Mouse (Mus musculus) inflammation-experienced regulatory T-cells, adult 6 months (primary cell): Measurements from ENCODE around the gene Vps11. TPM values are rescaled to one million over a fixed set of nuclear protein-coding genes. Genes with fewer than 3 reads are reported as not detected.
"Not testable (repeated sequence)": the region's sequence is repeated elsewhere in the genome, so short reads cannot be mapped to it uniquely, and the experiment has no call there.

Experiments
- ATAC-seq: one replicate; pipeline ENCODE4 v1.8.0; 2017
- polyA plus RNA-seq, 3 experiments: library from polyadenylated mRNA; unstranded; fragments of 100-300 nt; shearing (Covaris generic); gene quantifications; one replicate each; pipeline ENCODE4 v1.2.1; 2017

Vps11 gene
- polyA plus RNA-seq: 10 to 100 TPM; 28.7 to 54.8 (median 49.8) TPM

DNA sequence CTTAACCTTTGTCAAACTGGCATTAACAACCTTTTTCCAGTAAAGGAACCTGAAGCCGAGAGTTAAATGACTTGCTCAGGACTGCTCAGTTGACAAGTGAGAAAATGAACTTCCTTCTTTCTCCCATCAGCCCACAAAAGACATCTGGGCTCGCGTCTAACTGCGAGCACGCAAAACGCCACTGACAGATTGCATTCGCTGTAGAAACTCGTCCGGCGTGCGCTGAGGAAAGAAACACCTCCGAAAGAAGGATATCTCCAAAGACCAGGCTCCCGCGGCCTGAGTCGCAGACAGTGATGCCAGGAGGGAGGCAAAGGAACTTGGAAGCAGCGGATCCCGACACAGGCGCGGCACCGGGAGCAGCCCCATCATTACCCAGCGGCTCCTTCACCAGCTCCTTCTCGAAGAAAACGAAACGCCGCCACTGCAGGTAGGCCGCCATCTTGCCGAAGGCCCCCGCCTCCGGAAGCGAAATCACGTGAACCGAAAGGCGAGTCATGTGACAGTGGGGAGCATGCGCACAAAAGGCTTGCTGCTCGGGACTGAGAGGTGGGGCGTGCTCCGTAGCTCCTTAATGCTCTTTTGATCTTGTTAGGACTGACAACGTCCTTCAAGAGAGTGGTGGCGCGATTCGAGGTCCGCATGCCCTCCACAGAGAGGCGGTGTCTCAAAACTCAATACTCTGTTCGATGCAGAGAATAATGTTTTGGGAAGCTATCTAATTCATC lies at the start of gene Vps11:
Gene Vps11 (minus strand): TSS at position 481 of the 728 bp plus-strand sequence.
- ATAC-seq: peak; percentile 91

DNA sequence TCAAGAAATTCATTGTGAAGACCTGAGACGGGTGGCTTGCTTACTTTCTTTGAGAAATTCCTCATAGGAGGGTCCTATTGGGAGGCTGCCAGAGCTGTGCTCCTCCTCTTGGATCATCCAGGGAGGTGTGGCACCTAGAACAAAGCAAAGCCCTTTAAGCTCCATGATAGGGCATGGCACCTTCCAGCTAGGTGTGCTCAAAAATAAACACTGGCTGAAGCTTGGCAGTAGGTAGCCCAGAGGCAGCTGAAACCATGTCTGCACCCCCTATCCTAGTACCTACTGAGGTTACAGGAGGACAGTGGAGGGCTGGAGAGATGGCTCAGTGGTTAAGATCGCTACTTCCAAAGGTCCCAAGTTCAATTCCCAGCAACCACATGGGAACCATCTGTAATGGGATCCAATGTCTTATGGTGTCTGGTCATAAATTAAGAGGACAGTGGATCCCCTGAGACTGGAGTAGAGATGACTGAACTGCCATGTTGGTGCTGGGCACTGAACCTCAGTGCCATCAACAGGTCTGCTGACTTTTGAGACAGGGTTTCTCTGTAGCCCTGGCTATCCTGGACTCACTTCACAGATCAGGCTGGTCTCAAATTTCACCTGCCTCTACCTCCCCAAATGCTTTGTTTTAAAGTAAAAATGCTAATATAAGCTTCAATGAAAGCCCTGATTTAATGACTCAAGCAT lies 49.3 kb upstream of the Vps11 start:
- no peak for ATAC-seq

- not testable (repeated sequence) for ATAC-seq
These were observed 47.2 kb upstream of the Vps11 start for GRCm38 (mm10) chr9:44408693-44409092.

DNA sequence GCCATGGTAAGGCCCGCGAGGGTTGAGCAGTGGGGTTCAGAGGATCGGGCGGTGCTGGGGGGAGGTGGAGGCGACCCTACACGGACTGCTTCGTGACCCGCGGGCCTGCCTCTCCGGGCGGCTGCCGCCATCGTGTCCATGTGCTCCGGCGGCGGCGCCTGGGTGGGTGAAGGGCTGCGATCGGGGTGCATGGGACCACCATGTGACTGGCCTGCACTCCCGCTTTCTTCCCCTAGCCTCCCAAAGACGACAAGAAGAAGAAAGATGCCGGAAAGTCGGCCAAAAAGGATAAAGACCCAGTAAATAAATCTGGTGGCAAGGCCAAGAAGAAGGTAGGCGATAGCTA lies 46.3 kb upstream of the Vps11 start:
- no peak for ATAC-seq

GRCm38 (mm10) chr9:44406906-44407751 lies 45.7 kb upstream of the Vps11 start, which contains the start of the genes Rps25 and Trappc4:
Gene Rps25, plus strand, starts transcription at chr9:44407139.
Gene Trappc4, minus strand, starts transcription at chr9:44407600.
- peak; percentile 94 for ATAC-seq

DNA sequence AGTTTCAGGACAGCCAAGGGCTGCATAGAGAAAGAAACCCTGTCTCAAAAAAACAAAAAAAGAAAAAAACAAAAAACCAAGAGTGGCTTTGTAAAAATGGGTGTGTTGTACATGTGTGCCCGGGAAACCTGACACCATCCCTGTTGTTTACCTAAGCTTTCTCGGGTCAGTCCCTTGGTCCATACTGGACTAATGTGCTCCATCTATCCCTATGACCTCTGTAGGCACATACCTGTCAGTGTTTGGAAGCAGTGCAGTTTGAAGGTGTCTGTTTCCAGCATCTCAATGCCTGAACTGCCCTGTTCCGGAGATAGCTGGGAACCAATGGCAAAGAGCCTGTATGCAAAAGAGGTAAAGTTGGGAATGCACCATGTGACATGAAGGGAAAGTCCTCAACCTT lies 43.5 kb upstream of the Vps11 start:
- ATAC-seq: no peak

GRCm38 (mm10) chr9:44401081-44401480 lies 39.6 kb upstream of the Vps11 start:
- no peak for ATAC-seq

DNA sequence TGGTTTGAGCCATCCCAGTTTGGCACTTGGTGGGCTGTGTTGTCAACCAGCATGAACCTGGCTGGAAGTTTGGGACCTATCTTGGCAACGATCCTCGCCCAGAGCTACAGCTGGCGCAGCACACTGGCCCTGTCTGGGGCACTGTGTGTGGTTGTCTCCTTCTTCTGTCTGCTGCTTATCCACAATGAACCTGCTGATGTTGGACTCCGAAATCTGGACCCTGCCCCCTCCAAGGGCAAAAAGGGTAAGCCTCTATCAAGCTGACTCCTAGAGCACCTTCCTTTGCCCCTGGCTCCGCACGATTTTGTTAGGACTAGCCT lies 38.3 kb upstream of the Vps11 start:
- ATAC-seq: no peak

DNA sequence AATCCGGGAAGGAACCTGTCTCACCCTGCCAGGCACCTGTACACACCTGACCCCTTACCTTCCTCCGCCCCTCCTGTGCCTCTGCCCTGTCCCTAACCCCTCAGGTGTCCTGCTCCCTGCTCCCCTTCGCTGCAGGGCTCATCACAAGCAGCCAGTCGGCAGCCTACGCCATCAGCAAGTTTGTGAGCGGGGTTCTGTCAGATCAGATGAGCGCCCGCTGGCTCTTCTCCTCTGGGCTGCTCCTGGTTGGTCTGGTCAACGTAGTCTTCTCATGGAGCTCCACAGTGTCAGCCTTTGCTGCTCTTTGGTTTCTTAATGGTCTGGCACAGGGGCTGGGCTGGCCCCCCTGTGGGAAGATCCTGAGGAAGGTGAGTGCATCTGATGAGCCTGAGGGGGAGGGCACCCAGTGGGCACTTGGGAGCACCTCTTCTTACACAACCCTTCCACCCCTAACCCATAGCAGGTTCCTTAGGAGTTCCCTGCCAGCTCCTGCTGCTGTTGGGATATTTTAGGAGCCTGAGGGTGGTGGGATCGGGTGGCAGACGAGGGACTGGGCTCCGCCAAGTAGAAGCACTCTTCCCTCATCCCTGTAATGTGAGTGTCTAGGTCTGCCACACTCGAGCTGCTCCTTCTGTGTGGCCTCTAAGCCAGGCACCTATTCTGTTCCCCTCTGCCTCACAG lies 37.8 kb upstream of the Vps11 start:
- ATAC-seq: no peak

DNA sequence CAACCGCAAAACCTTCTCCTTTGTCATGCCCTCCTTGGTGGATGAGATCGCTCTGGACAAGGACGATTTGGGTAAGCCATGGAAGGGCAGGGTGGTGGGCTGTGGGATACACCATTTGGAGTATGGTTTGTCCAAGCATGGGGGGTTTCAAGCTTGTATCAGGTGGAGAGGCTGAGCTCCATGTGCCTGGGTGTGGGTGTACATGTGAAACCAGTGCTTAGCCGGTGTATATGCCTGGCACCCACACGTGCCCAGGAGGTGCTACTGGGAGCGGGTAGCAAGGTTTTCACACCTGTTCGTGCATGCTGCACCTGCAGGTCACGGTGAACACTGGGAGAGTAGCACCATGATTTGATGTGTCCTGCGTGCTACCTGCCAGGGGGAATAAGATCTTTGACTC lies 37.1 kb upstream of the Vps11 start:
- no peak for ATAC-seq

- no peak for ATAC-seq
These were observed 36.6 kb upstream of the Vps11 start for GRCm38 (mm10) chr9:44398087-44398486.

- peak; percentile 93 for ATAC-seq
These were observed 35.4 kb upstream of the Vps11 start, which contains the start of gene Slc37a4 for GRCm38 (mm10) chr9:44396684-44397411. Gene Slc37a4, plus strand, starts transcription at chr9:44396852.

- no peak for ATAC-seq
These were observed 30.0 kb upstream of the Vps11 start for GRCm38 (mm10) chr9:44391466-44391865.

DNA sequence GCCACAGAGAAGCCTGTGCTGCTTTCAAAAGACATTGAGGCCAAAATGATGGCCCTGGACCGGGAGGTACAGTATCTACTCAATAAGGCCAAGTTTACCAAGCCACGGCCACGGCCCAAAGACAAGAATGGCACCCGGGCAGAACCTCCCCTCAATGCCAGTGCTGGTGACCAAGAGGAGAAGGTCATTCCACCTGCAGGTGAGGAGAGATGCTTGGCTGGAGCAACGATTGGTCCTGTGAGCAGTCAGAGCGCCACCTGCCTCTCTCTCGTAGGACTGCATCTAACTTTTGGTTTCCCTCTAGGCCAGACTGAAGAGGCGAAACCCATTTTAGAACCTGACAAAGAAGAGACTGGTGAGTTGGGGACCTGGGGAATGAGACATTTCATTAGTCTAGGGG lies 27.8 kb upstream of the Vps11 start:
- peak; percentile 82 for ATAC-seq

- no peak for ATAC-seq
These were observed 25.8 kb upstream of the Vps11 start for GRCm38 (mm10) chr9:44387221-44387620.

DNA sequence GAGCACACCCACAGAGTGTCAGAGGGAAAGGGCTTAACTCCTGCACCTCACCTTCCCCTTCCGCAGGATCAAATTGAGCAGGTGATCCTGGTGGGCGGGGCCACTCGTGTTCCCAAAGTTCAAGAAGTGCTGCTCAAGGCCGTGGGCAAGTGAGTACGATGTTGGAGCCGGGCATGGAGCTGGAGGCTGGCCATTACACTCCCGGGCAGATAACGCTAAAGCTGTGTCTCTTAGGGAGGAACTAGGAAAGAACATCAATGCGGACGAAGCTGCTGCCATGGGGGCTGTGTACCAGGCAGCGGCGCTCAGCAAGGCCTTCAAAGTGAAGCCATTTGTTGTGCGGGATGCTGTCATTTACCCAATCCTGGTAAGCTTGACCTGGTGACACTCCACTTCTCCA lies 23.1 kb upstream of the Vps11 start:
- ATAC-seq: no peak

DNA sequence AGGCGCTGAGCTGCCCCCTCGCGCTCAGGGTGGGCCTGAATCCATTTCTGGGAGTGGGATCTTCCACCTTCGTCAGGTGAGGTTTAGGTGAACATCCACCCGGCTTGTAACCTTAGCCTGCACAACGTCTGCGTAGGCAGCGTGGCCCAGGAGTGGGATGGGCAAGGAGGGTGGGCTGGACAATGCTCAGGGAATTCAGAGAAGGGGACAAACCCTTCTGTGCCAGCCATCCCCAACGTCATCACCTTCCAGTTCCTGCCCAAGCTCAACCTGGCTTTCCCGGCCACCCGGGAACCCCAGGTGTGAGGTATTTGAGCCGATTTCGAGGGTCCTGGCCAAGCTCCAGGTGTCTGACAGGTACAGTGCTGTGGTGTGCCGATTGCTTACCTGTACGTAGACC lies 18.4 kb upstream of the Vps11 start:
- ATAC-seq: no peak

DNA sequence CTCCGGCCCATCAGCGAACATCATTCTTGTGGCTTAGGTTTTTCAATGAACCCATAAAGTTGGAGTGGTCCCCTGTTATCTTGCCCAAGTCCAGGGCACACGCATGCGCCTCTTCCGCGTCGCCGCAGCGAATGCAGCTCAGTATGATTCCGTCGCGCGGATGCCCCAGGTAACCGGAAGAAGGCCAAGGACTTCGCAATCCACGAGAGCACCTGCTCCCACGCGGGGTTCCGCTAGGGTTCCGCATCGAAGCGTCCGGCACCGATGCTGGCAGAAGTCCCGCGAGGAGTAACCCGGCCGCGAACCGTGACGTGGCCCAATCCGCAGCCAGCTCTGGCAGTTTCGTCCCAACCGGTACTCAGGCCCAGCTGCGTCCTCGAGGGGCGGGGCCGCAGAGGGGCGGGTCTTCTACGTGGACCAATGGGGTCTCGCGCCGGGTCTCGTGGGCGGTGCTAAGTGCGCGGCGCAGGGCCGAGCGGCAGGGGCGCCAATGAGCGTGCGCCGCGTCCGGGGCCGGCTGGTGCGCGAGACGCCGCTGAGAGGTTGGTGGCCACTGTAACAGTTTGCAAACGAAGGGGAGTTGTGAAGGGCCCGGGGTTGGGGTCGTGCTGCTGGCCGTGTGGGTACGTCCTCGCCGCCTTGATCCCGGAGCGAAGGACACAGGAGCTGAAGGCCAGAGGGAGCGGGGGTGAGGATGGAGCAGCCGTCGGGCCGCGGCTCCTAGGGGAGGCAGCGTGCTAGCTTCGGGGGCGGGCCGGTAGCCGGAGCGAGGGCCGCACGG lies 17.8 kb upstream of the Vps11 start, which contains the start of gene Hyou1:
Gene Hyou1 (plus strand): TSS at position 437 of the 781 bp plus-strand sequence.
- peak; percentile 93 for ATAC-seq

DNA sequence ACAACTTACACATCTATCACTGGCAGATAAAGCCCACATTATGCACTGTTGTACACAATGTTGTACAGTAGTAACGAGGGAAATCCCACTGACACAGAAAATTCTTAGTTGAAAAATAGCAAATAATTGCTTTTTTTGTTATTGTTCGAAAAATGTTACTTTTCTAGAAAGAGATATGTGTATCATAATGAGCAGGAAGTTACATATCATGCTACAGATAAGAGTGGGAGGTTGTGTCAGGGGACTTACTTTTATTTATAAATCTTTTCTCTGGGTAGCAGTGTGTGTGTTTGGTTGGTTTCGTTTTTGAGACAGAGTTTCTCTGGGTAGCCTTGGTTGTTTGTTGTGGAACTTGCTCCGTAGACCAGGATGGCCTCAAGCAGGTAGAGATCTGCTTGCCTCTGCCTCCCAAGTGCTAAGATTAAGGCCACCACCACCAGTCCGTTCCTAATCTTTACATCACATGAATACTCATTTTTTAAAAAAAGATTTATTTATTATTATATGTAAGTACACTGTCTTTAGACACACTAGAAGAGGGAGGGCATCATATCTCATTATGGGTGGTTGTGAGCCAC lies 16.8 kb upstream of the Vps11 start:
- ATAC-seq: no peak

DNA sequence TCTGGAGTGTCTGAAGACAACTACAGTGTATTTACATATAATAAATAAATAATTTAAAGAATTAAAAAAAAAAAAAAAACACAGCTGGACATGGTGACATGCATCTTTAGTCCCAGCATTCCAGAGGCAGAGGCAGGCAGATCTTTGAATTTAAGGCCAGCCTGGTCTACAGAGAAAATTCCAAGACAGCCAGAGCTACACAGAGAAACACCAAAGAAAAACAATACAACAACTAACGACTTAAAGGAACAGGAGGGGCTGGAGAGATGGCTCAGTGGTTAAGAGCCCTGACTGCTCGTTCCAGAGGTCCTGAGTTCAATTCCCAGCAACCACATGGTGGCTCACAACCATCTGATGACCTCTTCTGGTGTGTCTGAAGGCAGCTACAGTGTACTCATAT lies 15.9 kb upstream of the Vps11 start:
- ATAC-seq: not testable (repeated sequence)

DNA sequence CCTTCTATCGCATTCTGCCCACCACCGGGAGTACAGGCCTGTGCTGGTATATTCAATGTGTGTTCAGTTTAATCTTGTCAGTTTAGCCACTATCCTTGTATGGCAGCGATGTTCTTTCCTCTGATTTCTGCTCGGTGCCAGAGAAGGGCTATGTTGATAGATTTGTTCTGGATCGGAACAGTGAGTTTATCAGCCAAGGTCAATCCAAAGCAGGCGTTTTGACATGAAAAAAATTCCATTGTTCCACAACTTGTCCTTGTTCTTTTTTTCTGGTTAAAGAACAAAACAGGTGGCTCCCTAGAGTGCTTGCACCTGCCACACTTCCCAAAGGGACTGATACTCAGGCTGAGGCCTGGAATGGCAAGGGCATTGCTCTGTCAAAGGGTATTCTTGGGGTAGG lies 14.7 kb upstream of the Vps11 start:
- no peak for ATAC-seq
